Mouse (Mus musculus) kidney, embryonic 15.5 days (tissue): ENCODE results near the gene Vasp. TPM values are rescaled to one million over a fixed set of nuclear protein-coding genes. Genes with fewer than 3 reads are reported as not detected.
A peak's percentile ranks its signal among the peaks of the same experiment; 100 is the strongest.

Experiments
- ATAC-seq: fragments of 200-750 bp; cut with Nextera tagmentation; replicated peaks from 2 replicates; pipeline ENCODE4 v1.8.0; 2017; ENCODE audit warnings: moderate TSS enrichment; ENCODE audit not compliant: low FRiP score
- H3K27ac ChIP-seq: fragments of 300-500 bp; sonication (generic); 2 replicates; pipeline ENCODE4 v1.5.1; 2015; ENCODE audit warnings: mild to moderate bottlenecking, inconsistent platforms
- H3K27me3 ChIP-seq: fragments of 300-500 bp; sonication (generic); 2 replicates; pipeline ENCODE4 v1.6.1; 2015; ENCODE audit warnings: inconsistent platforms
- H3K36me3 ChIP-seq: fragments of 300-500 bp; sonication (generic); 2 replicates; pipeline ENCODE4 v1.6.1; 2015; ENCODE audit warnings: inconsistent platforms
- H3K4me1 ChIP-seq: fragments of 300-500 bp; sonication (generic); 2 replicates; pipeline ENCODE4 v1.6.1; 2015; ENCODE audit warnings: inconsistent platforms
- H3K4me2 ChIP-seq: fragments of 300-500 bp; sonication (generic); 2 replicates; pipeline ENCODE4 v1.6.1; 2015; ENCODE audit warnings: moderate library complexity, mild to moderate bottlenecking, inconsistent platforms
- H3K4me3 ChIP-seq: fragments of 300-500 bp; sonication (generic); replicated peaks from 2 replicates; pipeline ENCODE4 v1.5.1; 2015; ENCODE audit warnings: mild to moderate bottlenecking, inconsistent platforms
- H3K9ac ChIP-seq: fragments of 300-500 bp; sonication (generic); 2 replicates; pipeline ENCODE4 v1.6.1; 2015; ENCODE audit warnings: mild to moderate bottlenecking, inconsistent platforms
- H3K9me3 ChIP-seq: fragments of 300-500 bp; sonication (generic); replicated peaks from 2 replicates; pipeline ENCODE4 v1.6.1; 2016; ENCODE audit warnings: inconsistent platforms
- WGBS: fragments of 180-500 bp; shearing (Covaris S2); methylation state at CpG from one replicate; pipeline ENCODE4 v1.1.7; 2015; ENCODE audit warnings: mixed read lengths; 5-methylcytosine and 5-hydroxymethylcytosine counted together
- polyA plus RNA-seq: library from polyadenylated mRNA; unstranded; fragments of >200 nt; fragmentation: Nextera tagmentation; extraction: Ambion mirVana; gene quantifications from 2 replicates; pipeline ENCODE4 v1.2.1, GENCODE M21; 2015

Gene Vasp
- polyA plus RNA-seq, 1 experiment from 2014 or later = 89.8 TPM

- no peaks in the 10 kb centered on the region for H3K9me3 ChIP-seq
- H3K27ac ChIP-seq = peak within 1 kb of the TSS; percentile 100
- peaks cover 25% of the 10 kb centered on the region; the same call in 1 of the 2 replicates for H3K36me3 ChIP-seq
- no peaks in the 10 kb centered on the region for H3K27me3 ChIP-seq
- peak within 1 kb of the TSS; percentile 78 for H3K4me3 ChIP-seq
- H3K9ac ChIP-seq = peak within 1 kb of the TSS; percentile 79
- H3K4me2 ChIP-seq = peak within 1 kb of the TSS; percentile 87
- peaks cover 33% of the 10 kb centered on the region for H3K4me1 ChIP-seq
- peak; percentile 94 for ATAC-seq
- WGBS = under 1% methylated on average over 86 of the region's 91 CpGs
Observed at GRCm38 (mm10) chr7:19227883-19228792, 43.5 kb downstream of the Vasp start, which contains the start of gene Opa3. Opa3 (plus strand) TSS chr7:19228334.

GRCm38 (mm10) chr7:19226817-19227797, 44.5 kb downstream of the Vasp start:
- peaks cover 33% of the 10 kb centered on the region for H3K4me1 ChIP-seq
- H3K4me2 ChIP-seq = peak overlapping the region; percentile 87
- H3K27me3 ChIP-seq = no peaks in the 10 kb centered on the region
- H3K9ac ChIP-seq = peak overlapping the region; percentile 73
- peak overlapping the region; percentile 78 for H3K4me3 ChIP-seq
- H3K9me3 ChIP-seq = no peaks in the 10 kb centered on the region
- 17% methylated on average over 20 of the region's 20 CpGs for WGBS
- peaks cover 22% of the 10 kb centered on the region; the same call in 1 of the 2 replicates for H3K36me3 ChIP-seq
- H3K27ac ChIP-seq = peak overlapping the region; percentile 100
- peak; percentile 27 for ATAC-seq

GRCm38 (mm10) chr7:19224933-19225332, 46.7 kb downstream of the Vasp start:
- peaks cover 15% of the 10 kb centered on the region; the same call in 1 of the 2 replicates for H3K36me3 ChIP-seq
- H3K4me1 ChIP-seq = peaks cover 20% of the 10 kb centered on the region
- H3K27ac ChIP-seq = no peak overlapping the region
- H3K9ac ChIP-seq = no peak overlapping the region
- H3K4me2 ChIP-seq = no peak overlapping the region
- no peaks in the 10 kb centered on the region for H3K9me3 ChIP-seq
- H3K4me3 ChIP-seq = no peak overlapping the region
- 84% methylated on average over 4 of the region's 4 CpGs for WGBS
- no peak for ATAC-seq
- H3K27me3 ChIP-seq = no peaks in the 10 kb centered on the region

GRCm38 (mm10) chr7:19222875-19223274, 48.7 kb downstream of the Vasp start:
- Histone ChIP-seq H3K9me3 (no peaks in the 10 kb centered on the region), H3K4me1 (peaks cover 16% of the 10 kb centered on the region), H3K4me3 (no peak overlapping the region), H3K27me3 (no peaks in the 10 kb centered on the region), H3K9ac (no peak overlapping the region), H3K4me2 (no peak overlapping the region), H3K36me3 (peaks cover 15% of the 10 kb centered on the region; the same call in 1 of the 2 replicates), H3K27ac (no peak overlapping the region)
- no peak for ATAC-seq
- 84% methylated on average over 14 of the region's 14 CpGs for WGBS

- no peaks in the 10 kb centered on the region for H3K27me3 ChIP-seq
- no peak overlapping the region for H3K9ac ChIP-seq
- ATAC-seq = no peak
- no peak overlapping the region for H3K27ac ChIP-seq
- peaks cover 15% of the 10 kb centered on the region; the same call in 1 of the 2 replicates for H3K36me3 ChIP-seq
- peaks cover 16% of the 10 kb centered on the region for H3K4me1 ChIP-seq
- H3K4me2 ChIP-seq = no peak overlapping the region
- 95% methylated on average over 16 of the region's 16 CpGs for WGBS
- no peaks in the 10 kb centered on the region for H3K9me3 ChIP-seq
- no peak overlapping the region for H3K4me3 ChIP-seq
Observed at GRCm38 (mm10) chr7:19222189-19222588, 49.4 kb downstream of the Vasp start.

GRCm38 (mm10) chr7:19220061-19220460, 51.6 kb downstream of the Vasp start:
- ATAC-seq = no peak
- Histone ChIP-seq H3K4me2 (no peak overlapping the region), H3K36me3 (peaks cover 10% of the 10 kb centered on the region; the same call in 1 of the 2 replicates), H3K4me3 (no peak overlapping the region), H3K9me3 (no peaks in the 10 kb centered on the region), H3K9ac (no peak overlapping the region), H3K27ac (no peak overlapping the region), H3K4me1 (peaks cover 20% of the 10 kb centered on the region), H3K27me3 (no peaks in the 10 kb centered on the region)
- 67% methylated on average over 3 of the region's 3 CpGs for WGBS

GRCm38 (mm10) chr7:19217944-19218343, 53.7 kb downstream of the Vasp start:
- Histone ChIP-seq H3K27me3 (no peaks in the 10 kb centered on the region), H3K9me3 (no peaks in the 10 kb centered on the region), H3K36me3 (no peaks in the 10 kb centered on the region), H3K4me2 (no peak overlapping the region), H3K9ac (no peak overlapping the region), H3K27ac (no peak overlapping the region), H3K4me3 (no peak overlapping the region), H3K4me1 (peaks cover 37% of the 10 kb centered on the region)
- ATAC-seq = 0 out of 2 replicates have a peak, but pooled peaks have one; percentile 9
- 18% methylated on average over 1 of the region's 3 CpGs for WGBS

GRCm38 (mm10) chr7:19217492-19217891, 54.1 kb downstream of the Vasp start:
- Histone ChIP-seq H3K4me2 (no peak overlapping the region), H3K4me1 (peaks cover 42% of the 10 kb centered on the region), H3K4me3 (no peak overlapping the region), H3K36me3 (no peaks in the 10 kb centered on the region), H3K27ac (no peak overlapping the region), H3K27me3 (no peaks in the 10 kb centered on the region), H3K9me3 (no peaks in the 10 kb centered on the region), H3K9ac (no peak overlapping the region)
- 51% methylated on average over 5 of the region's 5 CpGs for WGBS
- no peak for ATAC-seq

- Histone ChIP-seq H3K9ac (no peak overlapping the region), H3K27ac (no peak overlapping the region), H3K4me2 (no peak overlapping the region), H3K27me3 (no peaks in the 10 kb centered on the region), H3K9me3 (no peaks in the 10 kb centered on the region), H3K4me3 (no peak overlapping the region), H3K36me3 (no peaks in the 10 kb centered on the region), H3K4me1 (peaks cover 58% of the 10 kb centered on the region)
- WGBS = 56% methylated on average over 9 of the region's 9 CpGs
- no peak for ATAC-seq
Observed at GRCm38 (mm10) chr7:19214940-19215339, 56.7 kb downstream of the Vasp start.

GRCm38 (mm10) chr7:19214369-19214768, 57.2 kb downstream of the Vasp start:
- no peak for ATAC-seq
- no peak overlapping the region for H3K9ac ChIP-seq

GRCm38 (mm10) chr7:19213385-19213784, 58.2 kb downstream of the Vasp start:
- Histone ChIP-seq H3K27me3 (no peaks in the 10 kb centered on the region), H3K4me2 (peak overlapping the region; percentile 93), H3K36me3 (no peaks in the 10 kb centered on the region), H3K9me3 (no peaks in the 10 kb centered on the region), H3K4me1 (peaks cover 56% of the 10 kb centered on the region), H3K27ac (no peak overlapping the region), H3K9ac (no peak overlapping the region), H3K4me3 (peak overlapping the region; percentile 55)
- ATAC-seq = no peak
- 59% methylated on average over 2 of the region's 2 CpGs for WGBS

More at GRCm38 (mm10) chr7:19214369-19214768, 57.2 kb downstream of the Vasp start:
- H3K27ac ChIP-seq = no peak overlapping the region
- H3K4me3 ChIP-seq = no peak overlapping the region
- H3K9me3 ChIP-seq = no peaks in the 10 kb centered on the region
- WGBS = 73% methylated on average over 7 of the region's 7 CpGs
- H3K36me3 ChIP-seq = no peaks in the 10 kb centered on the region
- H3K27me3 ChIP-seq = no peaks in the 10 kb centered on the region
- peaks cover 58% of the 10 kb centered on the region for H3K4me1 ChIP-seq
- peak overlapping the region; percentile 10; the same call in 1 of the 2 replicates for H3K4me2 ChIP-seq
